Comparison of ENCODE assay signal across 8 mouse cellular contexts in genomic region chr6:125084424-125084823, GRCm38 (mm10). TPM values are rescaled to one million over a fixed set of nuclear protein-coding genes. Genes with fewer than 3 reads are reported as not detected.
DNase-seq lines count a peak whose midpoint lies in the region; ATAC-seq and TF ChIP-seq lines count a peak whose summit lies in the region.

No protein-coding gene starts in this region.

- H3ac ChIP-seq in myocyte (ENCODE audit: control insufficient read depth, insufficient read length), result no peak overlapping the region

- WGBS in thymus, adult 2 months, result 19% methylated on average over 4 of the region's 4 CpGs
- 3% methylated on average over 4 of the region's 4 CpGs for WGBS in hindbrain, embryonic 14.5 days

- no peaks in the 10 kb centered on the region for H3K79me2 ChIP-seq in myocyte (ENCODE audit: control insufficient read depth, insufficient read depth)

- H3K4me2 ChIP-seq in hindbrain, embryonic 14.5 days (replicated peaks), result no peak overlapping the region
- peak overlapping the region; percentile 36 for H3K4me2 ChIP-seq in myocyte (ENCODE audit: low read depth)

- no peak overlapping the region for H3K27ac ChIP-seq in thymus, adult 2 months (ENCODE audit: control insufficient read depth, insufficient read depth, low read length)
- no peak overlapping the region for H3K27ac ChIP-seq in hindbrain, embryonic 14.5 days

- H3K27me3 ChIP-seq in thymus, adult 2 months (ENCODE audit: control insufficient read depth, insufficient read depth, low read length), result no peaks in the 10 kb centered on the region
- H3K27me3 ChIP-seq in hindbrain, embryonic 14.5 days (ENCODE audit: control insufficient read depth, insufficient read depth, low read length), result no peaks in the 10 kb centered on the region
- H3K27me3 ChIP-seq in myocyte (ENCODE audit: control insufficient read depth, insufficient read depth, insufficient read length), result peaks cover 5% of the 10 kb centered on the region

- no peak overlapping the region for H3K4me3 ChIP-seq in thymus, adult 2 months (ENCODE audit: control insufficient read depth, insufficient read depth, low read length)
- H3K4me3 ChIP-seq in hindbrain, embryonic 14.5 days (replicated peaks; ENCODE audit: low read length), result no peak overlapping the region
- H3K4me3 ChIP-seq in myocyte, result no peak overlapping the region

- H3K9me3 ChIP-seq in hindbrain, embryonic 14.5 days (ENCODE audit: control insufficient read depth, low read length), result no peaks in the 10 kb centered on the region

- DNase-seq in thymus, adult 2 months, result peak; percentile 73
- DNase-seq in thymus, adult 18-20 months, result no peak
- DNase-seq in adrenal gland, postnatal 36 days, result peak; percentile 48 to 72
- peak; percentile 82 for DNase-seq in hindbrain, embryonic 14.5 days (ENCODE audit: low spot score)
- peak; percentile 32 to 54 for DNase-seq in left cerebral cortex, postnatal 36 days (ENCODE audit: low spot score in 2 of 2)
- DNase-seq in thymus, postnatal 36 days, result peak; percentile 59

- no peak overlapping the region for H3K9ac ChIP-seq in hindbrain, embryonic 14.5 days

- peaks cover 2% of the 10 kb centered on the region for H3K4me1 ChIP-seq in thymus, adult 2 months (replicated peaks; ENCODE audit: control insufficient read depth, insufficient read depth, low read length)
- H3K4me1 ChIP-seq in hindbrain, embryonic 14.5 days (replicated peaks; ENCODE audit: control insufficient read depth, insufficient read depth, low read length), result peaks cover 13% of the 10 kb centered on the region

- intact Hi-C loops in left cerebral cortex, postnatal 36 days (cut with DNase I), result loop anchor here (2.0 to 10.0 kb wide), 4 partner anchors 38 to 230 kb away; partner anchors contain the start of genes Mlf2, P3h3 and Zfp384

- H3K36me3 ChIP-seq in thymus, adult 2 months (ENCODE audit: control insufficient read depth, insufficient read depth, low read length), result peaks cover 3% of the 10 kb centered on the region; the same call in 1 of the 2 replicates
- no peaks in the 10 kb centered on the region for H3K36me3 ChIP-seq in hindbrain, embryonic 14.5 days (replicated peaks; ENCODE audit: control insufficient read depth, insufficient read depth)
- no peaks in the 10 kb centered on the region for H3K36me3 ChIP-seq in myocyte (ENCODE audit: control insufficient read depth, insufficient read depth)

- TF ChIP-seq CTCF in thymus, adult 2 months (IDR thresholded peaks at IDR 0.05; ENCODE audit: borderline replicate concordance, control insufficient read depth, extremely low read depth, insufficient read depth, low read length, poor library complexity), result no peak

- TF ChIP-seq POLR2A in thymus, adult 2 months (IDR thresholded peaks at IDR 0.05; ENCODE audit: control insufficient read depth, extremely low read depth, insufficient read depth, low read length, poor library complexity), result no peak
- TF ChIP-seq POLR2A in myocyte (IDR thresholded peaks at IDR 0.05; ENCODE audit: insufficient read length, low read depth), result no peak

- ATAC-seq in erythroid progenitor cell, adult 5-6 weeks (replicated peaks; ENCODE audit: low FRiP score, poor library complexity, severe bottlenecking), result peak; percentile 63
- peak; percentile 12; the same call in 1 of the 2 replicates for ATAC-seq in hindbrain, embryonic 14.5 days (ENCODE audit: low FRiP score)

TF ChIP-seq in myocyte, 11 proteins besides CTCF, POLR2A, EP300 and RAD21:
- TF ChIP-seq REST (IDR thresholded peaks at IDR 0.05; ENCODE audit: insufficient read depth, insufficient read length), result no peak
- TF ChIP-seq TCF3 (IDR thresholded peaks at IDR 0.05; ENCODE audit: insufficient read length, low read depth), result no peak
- no peak for TF ChIP-seq CEBPB (IDR thresholded peaks at IDR 0.05; ENCODE audit: insufficient read depth, poor library complexity, severe bottlenecking)
- no peak for TF ChIP-seq TCF12 (IDR thresholded peaks at IDR 0.05; ENCODE audit: insufficient read depth, poor library complexity, severe bottlenecking)

RNA-seq across cellular contexts. Expression of gene Chd4, which starts 11.4 kb away (rescaled TPM):
- polyA plus RNA-seq in thymus, adult 2 months (2012; rRNA removed), result 127 and 211 TPM in 2 replicates
- total RNA-seq in adrenal gland, postnatal 36 days (2021), result 100 to 1,000 TPM; 166 to 201 TPM
- total RNA-seq in erythroid progenitor cell, adult 5-6 weeks (2015; ENCODE audit: low replicate concordance), result 49.0 and 64.2 TPM in 2 replicates
- 176 and 220 TPM in 2 replicates for total RNA-seq in erythroid progenitor cell, adult 5-6 weeks (2017; ENCODE audit: low replicate concordance)
- polyA plus RNA-seq in hindbrain, embryonic 14.5 days (2014; fragmentation: Nextera tagmentation; extraction: Ambion mirVana), result 68.5 and 78.0 TPM in 2 replicates
- total RNA-seq in left cerebral cortex, postnatal 36 days (2021), result 100 to 1,000 TPM; 153 to 166 TPM
- 133 TPM for polyA plus RNA-seq in myocyte (2012; fragmentation: generic; extraction: Trizol)

RNA-seq across cellular contexts. Expression of gene Lpar5, which starts 16.7 kb away (rescaled TPM):
- polyA plus RNA-seq in thymus, adult 2 months (2012; rRNA removed), result 35.7 and 40.0 TPM in 2 replicates
- total RNA-seq in adrenal gland, postnatal 36 days (2021), result under 1 TPM; 0.40 to 0.60 TPM
- 3.6 and 10.9 TPM in 2 replicates for total RNA-seq in erythroid progenitor cell, adult 5-6 weeks (2015; ENCODE audit: low replicate concordance)
- not detected in 2 replicates for total RNA-seq in erythroid progenitor cell, adult 5-6 weeks (2017; ENCODE audit: low replicate concordance)
- polyA plus RNA-seq in hindbrain, embryonic 14.5 days (2014; fragmentation: Nextera tagmentation; extraction: Ambion mirVana), result 0.50 and 0.51 TPM in 2 replicates
- total RNA-seq in left cerebral cortex, postnatal 36 days (2021), result under 1 TPM; 0.48 to 0.84 TPM
- not detected for polyA plus RNA-seq in myocyte (2012; fragmentation: generic; extraction: Trizol)

RNA-seq across cellular contexts. Expression of gene Acrbp, which starts 34.9 kb away (rescaled TPM):
- 70.8 and 89.5 TPM in 2 replicates for polyA plus RNA-seq in thymus, adult 2 months (2012; rRNA removed)
- total RNA-seq in adrenal gland, postnatal 36 days (2021), result 1 to 10 TPM; 6.9 to 7.1 TPM
- total RNA-seq in erythroid progenitor cell, adult 5-6 weeks (2015; ENCODE audit: low replicate concordance), result 4.3 and 9.6 TPM in 2 replicates
- 0.68 and 9.4 TPM in 2 replicates for total RNA-seq in erythroid progenitor cell, adult 5-6 weeks (2017; ENCODE audit: low replicate concordance)
- polyA plus RNA-seq in hindbrain, embryonic 14.5 days (2014; fragmentation: Nextera tagmentation; extraction: Ambion mirVana), result 17.1 and 18.7 TPM in 2 replicates
- total RNA-seq in left cerebral cortex, postnatal 36 days (2021), result 10 to 100 TPM in 1 of 2 experiments, 1 to 10 TPM in 1; 8.3 to 13.4 TPM
- 1.4 TPM for polyA plus RNA-seq in myocyte (2012; fragmentation: generic; extraction: Trizol)

RNA-seq across cellular contexts. Expression of gene Ing4, which starts 44.9 kb away (rescaled TPM):
- 96.8 and 99.4 TPM in 2 replicates for polyA plus RNA-seq in thymus, adult 2 months (2012; rRNA removed)
- total RNA-seq in adrenal gland, postnatal 36 days (2021), result 10 to 100 TPM; 54.4 to 79.5 TPM
- total RNA-seq in erythroid progenitor cell, adult 5-6 weeks (2015; ENCODE audit: low replicate concordance), result 5.0 and 5.4 TPM in 2 replicates
- 59.6 and 60.0 TPM in 2 replicates for total RNA-seq in erythroid progenitor cell, adult 5-6 weeks (2017; ENCODE audit: low replicate concordance)
- 112 and 113 TPM in 2 replicates for polyA plus RNA-seq in hindbrain, embryonic 14.5 days (2014; fragmentation: Nextera tagmentation; extraction: Ambion mirVana)
- total RNA-seq in left cerebral cortex, postnatal 36 days (2021), result 10 to 100 TPM; 55.2 to 63.9 TPM
- 31.2 TPM for polyA plus RNA-seq in myocyte (2012; fragmentation: generic; extraction: Trizol)

RNA-seq across cellular contexts. Expression of gene Nop2, which starts 47.3 kb away (rescaled TPM):
- 26.4 and 28.6 TPM in 2 replicates for polyA plus RNA-seq in thymus, adult 2 months (2012; rRNA removed)
- total RNA-seq in adrenal gland, postnatal 36 days (2021), result 10 to 100 TPM; 39.5 to 64.3 TPM
- 6.7 and 17.3 TPM in 2 replicates for total RNA-seq in erythroid progenitor cell, adult 5-6 weeks (2015; ENCODE audit: low replicate concordance)
- total RNA-seq in erythroid progenitor cell, adult 5-6 weeks (2017; ENCODE audit: low replicate concordance), result 5.7 and 8.9 TPM in 2 replicates
- polyA plus RNA-seq in hindbrain, embryonic 14.5 days (2014; fragmentation: Nextera tagmentation; extraction: Ambion mirVana), result 40.3 and 48.4 TPM in 2 replicates
- 10 to 100 TPM; 26.4 to 26.6 TPM for total RNA-seq in left cerebral cortex, postnatal 36 days (2021)
- polyA plus RNA-seq in myocyte (2012; fragmentation: generic; extraction: Trizol), result 55.4 TPM

Comparison
In these comparisons a context has a peak if more than half of its experiments do, and no peak if none do; other contexts are left out.
1. DNase-seq: peak in thymus, adult 2 months (single experiment), adrenal gland, postnatal 36 days (2 of 2), hindbrain, embryonic 14.5 days (single experiment), left cerebral cortex, postnatal 36 days (2 of 2) and thymus, postnatal 36 days (2 of 2); none in thymus, adult 18-20 months (0 of 2).